Mouse (Mus musculus) spleen, adult 2 months (tissue): ENCODE data around the gene Cenpm. TPM values are rescaled to one million over a fixed set of nuclear protein-coding genes. Genes with fewer than 3 reads are reported as not detected.

ENCODE experiments used
- DNase-seq, 2 experiments: peaks; one replicate each; pipeline versions ENCODE4 v3.0.0 to v3.0.0-alpha.2; 2012 to 2021; ENCODE audit warnings: low spot score in 2 of 2, low read depth in 1 of 2
- H3K27ac ChIP-seq: fragments of 200-500 bp; 2 replicates; pipeline ENCODE4 v1.5.1; 2012; ENCODE audit warnings: low read length, inconsistent platforms; ENCODE audit not compliant: insufficient read depth
- H3K27me3 ChIP-seq: fragments of 200-500 bp; 2 replicates; pipeline ENCODE4 v1.6.1; 2012; ENCODE audit warnings: mild to moderate bottlenecking, moderate library complexity, low read length, inconsistent platforms; ENCODE audit not compliant: control insufficient read depth, insufficient read depth
- H3K36me3 ChIP-seq: fragments of 200-500 bp; 2 replicates; pipeline ENCODE4 v1.6.1; 2012; ENCODE audit warnings: mild to moderate bottlenecking, low read length, inconsistent platforms; ENCODE audit not compliant: control insufficient read depth, insufficient read depth
- H3K4me1 ChIP-seq: fragments of 200-500 bp; 2 replicates; pipeline ENCODE4 v1.6.1; 2011; ENCODE audit warnings: inconsistent platforms; ENCODE audit not compliant: control insufficient read depth, insufficient read depth, insufficient read length
- H3K4me3 ChIP-seq: fragments of 200-500 bp; 2 replicates; pipeline ENCODE4 v1.5.1; 2011; ENCODE audit warnings: mild to moderate bottlenecking, inconsistent platforms; ENCODE audit not compliant: insufficient read depth, insufficient read length; ENCODE audit errors: extremely low read depth
- CTCF ChIP-seq: fragments of 200-500 bp; IDR thresholded peaks from 2 replicates; pipeline ENCODE4 v1.5.1; 2011; ENCODE audit warnings: mild to moderate bottlenecking, inconsistent platforms; ENCODE audit not compliant: insufficient read depth, insufficient read length, insufficient replicate concordance; ENCODE audit errors: extremely low read depth
- POLR2A ChIP-seq: fragments of 200-500 bp; IDR thresholded peaks from 2 replicates; pipeline ENCODE4 v1.6.1; 2011; ENCODE audit warnings: low read depth, low read length, inconsistent platforms
- WGBS: fragments of 180-500 bp; shearing (Covaris S2); methylation state at CpG from one replicate; pipeline ENCODE4 v1.1.7; 2018; 5-methylcytosine and 5-hydroxymethylcytosine counted together
- polyA plus RNA-seq: library from polyadenylated mRNA; depleted of rRNA; stranded (reverse); fragments of >200 nt; gene quantifications from 2 replicates; pipeline ENCODE4 v1.2.3, GENCODE M21; 2012

Cenpm gene
- polyA plus RNA-seq, 1 experiment: 10.2 TPM

GRCm38 (mm10) chr15:82230098-82230611 is 14.4 kb downstream of the Cenpm start:
- H3K27ac ChIP-seq: peak overlapping the region; percentile 71
- no peak overlapping the region for H3K4me3 ChIP-seq
- WGBS: 77% methylated on average over 6 of the region's 6 CpGs
- DNase-seq: no peak
- H3K27me3 ChIP-seq: no peaks in the 10 kb centered on the region
- H3K36me3 ChIP-seq: no peaks in the 10 kb centered on the region
- peaks cover 54% of the 10 kb centered on the region for H3K4me1 ChIP-seq
- TF ChIP-seq POLR2A (no peak), CTCF (no peak)

- H3K36me3 ChIP-seq: no peaks in the 10 kb centered on the region
- H3K4me1 ChIP-seq: peaks cover 60% of the 10 kb centered on the region
- no peak for TF ChIP-seq CTCF
- no peaks in the 10 kb centered on the region for H3K27me3 ChIP-seq
- DNase-seq: peak in 1 of 2 experiments; percentile 83
- no peak overlapping the region for H3K4me3 ChIP-seq
- H3K27ac ChIP-seq: peak overlapping the region; percentile 74
- 47% methylated on average over 11 of the region's 11 CpGs for WGBS
Observed at GRCm38 (mm10) chr15:82229542-82230045, 15.0 kb downstream of the Cenpm start.

GRCm38 (mm10) chr15:82225769-82226168 is 18.8 kb downstream of the Cenpm start:
- WGBS: 46% methylated on average over 5 of the region's 5 CpGs
- H3K27ac ChIP-seq: peak overlapping the region; percentile 84
- no peak overlapping the region for H3K4me3 ChIP-seq
- TF ChIP-seq POLR2A (no peak), CTCF (no peak)
- peaks cover 5% of the 10 kb centered on the region; the same call in 1 of the 2 replicates for H3K36me3 ChIP-seq
- peaks cover 42% of the 10 kb centered on the region; the same call in 1 of the 2 replicates for H3K4me1 ChIP-seq
- H3K27me3 ChIP-seq: no peaks in the 10 kb centered on the region
- no peak for DNase-seq

GRCm38 (mm10) chr15:82224602-82225215 is 19.8 kb downstream of the Cenpm start:
- Histone ChIP-seq H3K27me3 (no peaks in the 10 kb centered on the region), H3K36me3 (peaks cover 5% of the 10 kb centered on the region; the same call in 1 of the 2 replicates), H3K4me3 (peak overlapping the region; percentile 67; the same call in 1 of the 2 replicates), H3K4me1 (peaks cover 41% of the 10 kb centered on the region; the same call in 1 of the 2 replicates), H3K27ac (peak overlapping the region; percentile 84)
- DNase-seq: no peak
- TF ChIP-seq POLR2A (no peak), CTCF (no peak)
- 30% methylated on average over 7 of the region's 7 CpGs for WGBS

DNA sequence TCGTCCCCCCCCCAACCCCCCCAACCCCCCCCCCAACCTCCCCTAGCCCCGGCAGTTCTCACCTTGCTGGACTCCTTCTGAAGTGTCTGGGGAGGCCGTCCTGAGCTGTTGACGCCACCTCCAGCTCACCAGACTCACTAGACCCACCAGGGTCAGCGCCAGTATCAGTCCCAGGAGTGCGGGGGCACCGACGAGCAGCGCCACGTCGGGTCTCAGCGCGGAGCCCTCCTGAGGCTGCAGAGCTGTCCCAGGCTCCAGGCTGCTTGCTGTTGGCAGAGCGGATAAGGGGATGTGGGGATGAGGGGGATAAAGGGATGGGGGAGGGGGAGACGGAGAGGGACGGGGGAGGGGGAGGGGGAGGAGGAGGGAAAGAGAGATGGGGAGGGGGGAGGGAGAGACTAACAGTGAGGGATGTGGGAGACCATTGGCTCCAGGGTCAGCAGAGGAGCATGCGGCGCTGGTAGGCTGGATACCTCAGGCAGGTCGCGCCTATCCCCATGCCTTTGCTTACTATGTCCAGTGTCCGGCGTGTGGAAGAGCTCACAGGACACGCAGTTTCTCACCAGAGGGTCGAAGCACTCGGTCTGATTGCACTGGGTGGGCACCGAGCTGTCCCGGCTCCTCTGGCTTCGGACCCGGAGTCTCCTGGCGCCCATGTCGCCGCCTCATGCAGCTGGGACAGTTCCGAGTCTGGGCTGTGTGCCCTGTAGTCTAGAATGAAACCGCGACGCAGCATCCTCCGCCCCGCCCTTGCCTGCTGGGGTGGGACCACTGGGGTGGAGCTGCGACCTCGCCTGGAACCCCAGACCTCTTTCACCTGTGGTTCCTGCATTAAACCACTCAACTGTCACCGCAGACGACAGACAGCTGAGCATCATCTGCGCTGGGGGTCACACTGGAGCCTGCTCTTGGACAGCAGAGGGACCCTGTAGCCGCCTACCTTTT is 20.6 kb downstream of the Cenpm start, which contains the start of gene Tnfrsf13c:
Gene Tnfrsf13c, minus strand, starts transcription at position 713 of the 945 bp plus-strand sequence.
- peak within 1 kb of the TSS; percentile 84 for H3K27ac ChIP-seq
- TF ChIP-seq CTCF (no peak), POLR2A (peak; percentile 94)
- H3K4me1 ChIP-seq: peaks cover 45% of the 10 kb centered on the region; the same call in 1 of the 2 replicates
- peaks cover 5% of the 10 kb centered on the region; the same call in 1 of the 2 replicates for H3K36me3 ChIP-seq
- peak; percentile 55 to 94 for DNase-seq
- H3K27me3 ChIP-seq: no peaks in the 10 kb centered on the region
- H3K4me3 ChIP-seq: peak within 1 kb of the TSS; percentile 67
- 1% methylated on average over 42 of the region's 44 CpGs for WGBS

GRCm38 (mm10) chr15:82223251-82223650 is 21.3 kb downstream of the Cenpm start:
- no peak for DNase-seq
- Histone ChIP-seq H3K4me1 (peaks cover 49% of the 10 kb centered on the region; the same call in 1 of the 2 replicates), H3K36me3 (peaks cover 5% of the 10 kb centered on the region; the same call in 1 of the 2 replicates), H3K4me3 (peak overlapping the region; percentile 67), H3K27me3 (no peaks in the 10 kb centered on the region), H3K27ac (peak overlapping the region; percentile 84)
- TF ChIP-seq POLR2A (peak; percentile 47), CTCF (no peak)
- 22% methylated on average over 7 of the region's 7 CpGs for WGBS
